Mouse (Mus musculus) stomach, embryonic 15.5 days (tissue): Measurements from ENCODE around the gene Ulk1. TPM values are rescaled to one million over a fixed set of nuclear protein-coding genes. Genes with fewer than 3 reads are reported as not detected.
"Not testable (repeated sequence)": the region's sequence is repeated elsewhere in the genome, so short reads cannot be mapped to it uniquely, and the experiment has no call there.

Experiments used
- ATAC-seq: fragments of 200-750 bp; cut with Nextera tagmentation; 2 replicates; pipeline ENCODE4 v1.8.0; 2017; ENCODE audit warnings: low read depth, moderate number of reproducible peaks, moderate TSS enrichment; ENCODE audit not compliant: insufficient read depth, low FRiP score
- H3K27ac ChIP-seq: fragments of 300-500 bp; sonication (generic); 2 replicates; pipeline ENCODE4 v1.5.1; 2015; ENCODE audit warnings: mild to moderate bottlenecking, inconsistent platforms
- H3K27me3 ChIP-seq: fragments of 300-500 bp; sonication (generic); replicated peaks from 2 replicates; pipeline ENCODE4 v1.6.1; 2015; ENCODE audit warnings: inconsistent platforms
- H3K36me3 ChIP-seq: fragments of 300-500 bp; sonication (generic); 2 replicates; pipeline ENCODE4 v1.6.1; 2015; ENCODE audit warnings: inconsistent platforms
- H3K4me1 ChIP-seq: fragments of 300-500 bp; sonication (generic); 2 replicates; pipeline ENCODE4 v1.6.1; 2015; ENCODE audit warnings: inconsistent platforms
- H3K4me2 ChIP-seq: fragments of 300-500 bp; sonication (generic); 2 replicates; pipeline ENCODE4 v1.6.1; 2015; ENCODE audit warnings: mild to moderate bottlenecking, inconsistent platforms
- H3K4me3 ChIP-seq: fragments of 300-500 bp; sonication (generic); replicated peaks from 2 replicates; pipeline ENCODE4 v1.5.1; 2015; ENCODE audit warnings: inconsistent platforms
- H3K9ac ChIP-seq: fragments of 300-500 bp; sonication (generic); 2 replicates; pipeline ENCODE4 v1.6.1; 2015; ENCODE audit warnings: inconsistent platforms
- H3K9me3 ChIP-seq: fragments of 300-500 bp; sonication (generic); 2 replicates; pipeline ENCODE4 v1.6.1; 2016; ENCODE audit warnings: inconsistent platforms
- WGBS: fragments of 180-500 bp; shearing (Covaris S2); methylation state at CpG from one replicate; pipeline ENCODE4 v1.1.7; 2015; 5-methylcytosine and 5-hydroxymethylcytosine counted together
- polyA plus RNA-seq: library from polyadenylated mRNA; unstranded; fragments of >200 nt; fragmentation: Nextera tagmentation; extraction: Ambion mirVana; gene quantifications from 2 replicates; pipeline ENCODE4 v1.2.1, GENCODE M21; 2015

Ulk1 gene
- polyA plus RNA-seq: 14.0 and 15.8 TPM in 2 replicates

DNA sequence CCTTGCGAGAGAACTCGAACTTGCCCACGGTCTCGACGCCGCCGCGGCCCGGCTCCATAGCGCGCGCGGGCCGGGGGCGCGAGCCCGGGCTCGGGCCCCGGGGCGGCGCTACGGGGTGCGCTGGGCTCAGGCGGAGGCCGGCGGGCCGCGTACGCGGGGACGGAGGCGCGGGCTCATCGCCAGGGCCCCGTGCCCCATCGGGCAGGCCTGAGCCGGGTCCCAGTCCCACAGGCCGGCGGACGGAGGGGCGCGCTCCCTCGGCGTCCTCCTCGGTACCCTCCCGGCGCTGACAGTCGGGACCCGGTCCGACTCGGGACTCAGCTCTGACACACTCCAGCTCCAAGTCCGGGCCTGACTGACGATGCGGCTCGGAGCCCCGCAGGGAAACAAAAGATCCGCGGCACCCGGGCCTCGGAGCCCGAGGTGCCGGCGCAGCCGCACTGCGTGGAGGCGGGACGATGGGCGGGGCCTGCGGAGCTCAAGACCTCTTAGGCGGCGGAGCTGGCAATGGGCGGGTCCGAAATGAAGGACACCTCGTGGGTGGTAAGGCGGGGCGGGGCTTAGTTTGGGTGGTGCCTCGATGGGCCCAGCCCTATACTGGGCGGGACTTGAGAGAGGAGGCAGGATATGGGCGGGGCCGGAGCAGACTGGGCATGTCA is at the start of gene Ulk1:
Gene Ulk1 (minus strand): TSS at position 431 of the 659 bp plus-strand sequence.
- H3K4me2 ChIP-seq: peak within 1 kb of the TSS; percentile 94
- H3K27me3 ChIP-seq: no peaks in the 10 kb centered on the region
- peak within 1 kb of the TSS; percentile 85 for H3K27ac ChIP-seq
- H3K36me3 ChIP-seq: peaks cover 5% of the 10 kb centered on the region; the same call in 1 of the 2 replicates
- H3K9ac ChIP-seq: peak within 1 kb of the TSS; percentile 98
- H3K4me1 ChIP-seq: peaks cover 25% of the 10 kb centered on the region
- H3K9me3 ChIP-seq: no peaks in the 10 kb centered on the region
- WGBS: 0% methylated on average over 75 of the region's 80 CpGs
- peak within 1 kb of the TSS; percentile 85 for H3K4me3 ChIP-seq
- ATAC-seq: peak; percentile 95

DNA sequence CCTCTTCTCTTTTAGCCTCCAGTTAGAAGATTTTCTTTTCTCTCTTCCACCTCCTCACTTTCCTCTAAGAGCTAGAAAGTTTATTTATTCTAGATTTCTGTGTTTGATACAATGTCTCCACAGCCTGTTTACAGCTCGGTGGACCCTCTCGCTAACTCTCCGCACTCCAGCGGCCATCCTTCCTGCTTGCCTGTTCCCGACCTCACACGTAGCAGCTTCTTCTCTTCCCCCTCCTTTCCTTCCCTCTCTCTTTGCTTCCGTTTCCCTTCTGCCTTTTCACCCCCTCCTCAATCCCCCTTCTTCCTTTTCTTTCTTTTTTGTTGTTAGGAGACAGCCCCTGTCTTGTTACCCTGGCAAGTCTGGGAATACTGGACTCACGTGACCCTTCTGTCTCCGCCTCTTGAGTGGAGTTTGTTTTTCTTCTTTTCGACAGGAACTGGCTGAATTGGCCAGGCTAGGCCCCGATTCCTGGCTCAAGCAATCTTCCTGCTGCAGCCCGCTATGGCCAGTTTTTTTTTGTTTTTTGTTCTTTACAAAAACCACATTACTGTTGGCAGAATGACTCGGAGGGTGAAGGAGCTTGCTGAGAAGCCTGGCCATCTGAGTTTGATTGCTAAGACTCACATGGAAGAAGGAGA is 49.2 kb upstream of the Ulk1 start:
- H3K9ac ChIP-seq: no peak overlapping the region
- H3K4me2 ChIP-seq: peak overlapping the region; percentile 39
- H3K36me3 ChIP-seq: 0 out of 2 replicates have a peak, but pooled peaks cover 12% of the 10 kb centered on the region
- H3K9me3 ChIP-seq: no peaks in the 10 kb centered on the region
- H3K4me1 ChIP-seq: 0 out of 2 replicates have a peak, but pooled peaks cover 5% of the 10 kb centered on the region
- H3K27me3 ChIP-seq: no peaks in the 10 kb centered on the region
- ATAC-seq: peak; percentile 58; the same call in 1 of the 2 replicates
- H3K27ac ChIP-seq: peak overlapping the region; percentile 87
- peak overlapping the region; percentile 22; the same call in 1 of the 2 replicates for H3K4me3 ChIP-seq
- 18% methylated on average over 13 of the region's 13 CpGs for WGBS

DNA sequence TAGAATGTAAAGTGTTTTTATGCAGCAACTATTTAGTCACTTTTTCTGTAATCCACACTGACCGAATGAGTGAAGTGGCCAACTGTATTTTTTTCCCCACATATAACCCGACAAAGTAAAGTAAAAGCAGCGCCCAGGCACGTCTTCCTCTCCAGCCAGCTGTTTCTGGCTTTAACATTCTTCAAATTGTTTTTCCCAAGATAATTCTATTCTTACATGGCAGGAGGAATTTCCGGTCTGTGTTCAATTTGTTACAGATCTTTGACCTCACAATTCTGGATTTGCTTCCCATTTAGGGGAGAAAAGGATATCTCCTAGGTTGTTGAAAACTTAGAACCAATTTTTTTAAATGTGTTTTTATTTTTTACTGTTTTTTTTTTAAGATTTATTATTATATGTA is 47.2 kb upstream of the Ulk1 start:
- Histone ChIP-seq H3K27me3 (no peaks in the 10 kb centered on the region), H3K9ac (no peak overlapping the region), H3K4me2 (no peak overlapping the region), H3K9me3 (no peaks in the 10 kb centered on the region), H3K36me3 (peaks cover 12% of the 10 kb centered on the region; the same call in 1 of the 2 replicates), H3K4me3 (no peak overlapping the region), H3K4me1 (0 out of 2 replicates have a peak, but pooled peaks cover 5% of the 10 kb centered on the region), H3K27ac (no peak overlapping the region)
- no peak for ATAC-seq
- WGBS: 53% methylated on average over 5 of the region's 5 CpGs

DNA sequence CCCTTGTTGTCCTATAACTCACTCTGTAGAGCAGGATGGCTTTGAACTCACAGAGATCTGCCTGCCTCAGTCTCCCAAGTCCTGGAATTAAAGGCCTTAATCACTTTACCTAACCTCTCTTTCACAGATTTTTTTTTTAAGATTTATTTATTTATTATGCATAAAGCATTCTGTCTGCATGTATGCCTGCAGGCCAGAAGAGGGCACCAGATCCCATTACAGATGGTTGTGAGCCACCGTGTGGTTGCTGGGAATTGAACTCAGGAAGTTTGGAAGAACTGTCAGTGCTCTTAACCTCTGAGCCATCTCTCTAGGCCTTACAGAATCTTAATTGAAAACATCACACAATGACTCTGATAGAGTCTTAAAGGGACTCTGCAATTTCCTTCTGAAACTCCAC is 43.1 kb upstream of the Ulk1 start:
- Histone ChIP-seq H3K9me3 (no peaks in the 10 kb centered on the region), H3K27ac (no peak overlapping the region), H3K36me3 (peaks cover 6% of the 10 kb centered on the region), H3K27me3 (no peaks in the 10 kb centered on the region), H3K4me2 (no peak overlapping the region), H3K4me3 (no peak overlapping the region), H3K9ac (no peak overlapping the region), H3K4me1 (no peaks in the 10 kb centered on the region)
- WGBS: 79% methylated on average over 1 of the region's 1 CpGs
- ATAC-seq: no peak

DNA sequence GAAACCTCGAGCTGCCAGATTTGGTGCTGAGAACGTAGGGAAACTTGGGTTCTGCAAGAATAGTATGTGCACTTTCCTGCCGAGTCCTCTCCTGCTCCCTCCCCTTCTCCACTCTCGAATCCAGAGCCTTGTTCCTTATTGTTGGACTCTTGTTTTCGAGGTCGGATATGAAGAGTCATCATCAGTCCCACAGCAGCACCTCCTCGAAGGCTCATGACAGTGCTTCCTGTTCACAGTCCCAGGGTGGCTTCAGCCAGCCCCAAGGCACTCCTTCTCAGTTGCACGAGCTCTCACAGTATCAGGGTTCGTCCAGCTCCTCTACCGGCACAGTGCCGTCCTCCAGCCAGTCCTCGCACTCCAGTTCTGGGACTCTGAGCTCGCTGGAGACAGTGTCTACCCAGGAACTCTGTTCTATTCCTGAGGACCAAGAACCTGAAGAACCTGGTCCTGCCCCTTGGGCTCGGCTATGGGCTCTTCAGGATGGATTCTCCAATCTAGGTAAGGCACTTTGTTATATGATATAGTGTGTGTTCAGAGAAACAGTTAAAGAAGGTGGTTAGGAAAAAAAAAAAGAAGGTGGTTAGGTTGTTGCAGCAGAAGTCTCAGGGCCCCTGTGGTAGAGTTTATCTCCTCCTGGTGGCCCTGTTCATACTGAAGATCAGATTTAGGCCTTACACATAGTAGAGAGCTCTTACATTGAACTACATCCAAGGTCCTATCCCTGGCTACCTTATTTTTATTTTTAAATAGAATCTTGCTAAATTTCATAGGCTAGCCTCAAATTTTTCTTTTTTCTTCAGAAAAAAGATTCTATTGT is 31.4 kb upstream of the Ulk1 start:
- no peak overlapping the region for H3K9ac ChIP-seq
- no peaks in the 10 kb centered on the region for H3K27me3 ChIP-seq
- H3K27ac ChIP-seq: no peak overlapping the region
- no peak for ATAC-seq
- peaks cover 19% of the 10 kb centered on the region for H3K36me3 ChIP-seq
- peaks cover 13% of the 10 kb centered on the region for H3K4me1 ChIP-seq
- 84% methylated on average over 14 of the region's 14 CpGs for WGBS
- H3K4me3 ChIP-seq: peak overlapping the region; percentile 89; the same call in 1 of the 2 replicates
- no peaks in the 10 kb centered on the region for H3K9me3 ChIP-seq
- H3K4me2 ChIP-seq: 0 out of 2 replicates have a peak overlapping the region, but pooled peaks have one; percentile 73

DNA sequence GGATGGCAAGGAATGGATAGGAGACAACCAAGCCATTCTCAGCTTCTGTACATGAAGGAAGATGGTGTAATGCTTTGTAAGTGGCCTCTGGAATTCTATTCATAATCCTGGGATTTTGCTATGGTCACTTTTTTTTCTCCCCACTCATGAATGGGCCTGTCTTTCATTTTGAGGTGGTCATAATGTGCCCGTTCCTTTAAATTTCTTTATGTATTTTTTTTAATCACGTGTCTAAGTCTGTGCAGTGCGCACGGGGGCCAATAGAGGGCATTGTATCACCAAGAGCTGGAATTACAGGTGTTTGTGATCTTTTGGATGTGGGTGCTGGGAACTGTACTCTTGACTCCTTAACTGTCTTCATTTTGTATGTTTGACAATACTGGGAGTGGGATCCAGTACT is 30.6 kb upstream of the Ulk1 start:
- peak overlapping the region; percentile 73 for H3K4me2 ChIP-seq
- H3K27ac ChIP-seq: peak overlapping the region; percentile 90
- peaks cover 12% of the 10 kb centered on the region; the same call in 1 of the 2 replicates for H3K36me3 ChIP-seq
- no peaks in the 10 kb centered on the region for H3K9me3 ChIP-seq
- no peak for ATAC-seq
- no peaks in the 10 kb centered on the region for H3K27me3 ChIP-seq
- peak overlapping the region; percentile 89 for H3K4me3 ChIP-seq
- H3K4me1 ChIP-seq: peaks cover 14% of the 10 kb centered on the region
- H3K9ac ChIP-seq: peak overlapping the region; percentile 45
- 7% methylated on average over 4 of the region's 4 CpGs for WGBS

DNA sequence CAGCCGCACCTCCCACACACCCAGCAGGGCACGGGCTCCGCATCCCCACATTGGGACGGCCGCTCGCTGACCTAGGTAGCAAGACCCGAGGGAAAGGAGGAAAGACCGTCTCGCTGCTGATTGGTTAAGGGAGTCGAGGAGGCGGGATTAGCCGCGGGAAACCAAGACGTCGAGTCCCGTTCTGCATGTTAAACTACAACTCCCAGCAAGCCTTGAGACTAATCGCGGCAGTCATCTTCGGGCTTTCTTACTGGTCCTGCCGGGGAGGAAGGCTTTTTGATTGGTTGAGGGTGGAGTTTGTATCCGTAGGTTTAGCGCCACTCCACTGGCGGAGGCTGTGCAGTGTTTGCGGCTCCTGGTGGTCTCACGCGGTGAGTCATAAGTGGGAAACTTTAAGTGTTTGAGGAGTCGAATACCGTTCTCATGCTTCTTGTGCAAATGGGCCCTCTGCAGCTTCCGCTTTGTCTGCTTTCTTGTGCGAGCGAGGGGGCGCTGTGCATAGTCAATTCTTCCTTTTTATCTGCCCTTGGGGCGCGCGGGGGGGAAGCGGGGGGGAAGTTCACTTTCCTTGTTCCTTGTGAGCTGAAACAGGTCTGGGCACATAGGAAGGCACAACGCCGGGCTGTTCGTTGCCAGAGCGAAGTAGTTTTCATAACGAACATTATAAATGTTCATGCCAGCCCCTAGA is 29.9 kb upstream of the Ulk1 start, which contains the start of the genes Hscb and Chek2:
Gene Hscb (minus strand): TSS at position 100 of the 688 bp plus-strand sequence.
Gene Chek2 (plus strand): TSS at position 302 of the 688 bp plus-strand sequence.
- Histone ChIP-seq H3K36me3 (peaks cover 8% of the 10 kb centered on the region; the same call in 1 of the 2 replicates), H3K9ac (peak within 1 kb of the TSS; percentile 77), H3K4me2 (peak within 1 kb of the TSS; percentile 87), H3K27me3 (no peaks in the 10 kb centered on the region), H3K9me3 (no peaks in the 10 kb centered on the region), H3K4me3 (peak within 1 kb of the TSS; percentile 89), H3K4me1 (peaks cover 14% of the 10 kb centered on the region), H3K27ac (peak within 1 kb of the TSS; percentile 90)
- WGBS: under 1% methylated on average over 41 of the region's 41 CpGs
- ATAC-seq: peak; percentile 96

DNA sequence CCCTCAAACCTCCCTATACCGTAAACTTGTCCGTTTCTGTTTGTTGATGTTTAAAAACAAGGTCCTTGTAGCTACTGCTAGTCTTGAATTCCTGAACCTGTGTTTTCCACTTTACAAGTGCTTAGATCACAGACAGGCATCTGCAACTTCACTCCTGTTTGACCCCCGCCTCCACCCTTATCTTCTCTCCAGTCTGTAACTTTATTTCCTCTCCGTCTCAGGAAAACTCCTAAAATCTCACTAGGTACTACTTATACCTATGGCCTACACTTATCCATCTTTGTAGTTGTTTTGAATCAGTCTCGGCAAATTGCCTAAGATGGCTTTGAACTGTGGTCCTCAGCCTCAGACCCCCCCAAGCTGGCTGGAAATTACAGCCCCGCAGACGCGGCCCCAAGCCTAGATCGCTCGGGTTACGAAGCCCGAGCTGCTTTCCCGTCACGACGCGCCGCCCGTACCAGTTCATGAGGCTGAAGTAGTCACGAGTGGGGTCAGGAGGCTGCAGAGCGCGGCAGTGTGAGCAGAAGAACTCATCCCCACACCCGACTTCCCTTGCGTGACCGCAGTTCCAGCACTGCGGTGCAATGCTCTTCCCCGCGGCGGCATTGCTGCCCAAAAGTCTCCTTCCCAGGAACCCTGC is 29.3 kb upstream of the Ulk1 start:
- H3K36me3 ChIP-seq: 0 out of 2 replicates have a peak, but pooled peaks cover 6% of the 10 kb centered on the region
- no peak; the same call in 1 of the 2 replicates for ATAC-seq
- WGBS: 5% methylated on average over 28 of the region's 28 CpGs
- H3K4me1 ChIP-seq: peaks cover 14% of the 10 kb centered on the region
- peak overlapping the region; percentile 87 for H3K4me2 ChIP-seq
- H3K9me3 ChIP-seq: no peaks in the 10 kb centered on the region
- peak overlapping the region; percentile 77 for H3K9ac ChIP-seq
- peak overlapping the region; percentile 89 for H3K4me3 ChIP-seq
- no peaks in the 10 kb centered on the region for H3K27me3 ChIP-seq
- peak overlapping the region; percentile 83 for H3K27ac ChIP-seq

DNA sequence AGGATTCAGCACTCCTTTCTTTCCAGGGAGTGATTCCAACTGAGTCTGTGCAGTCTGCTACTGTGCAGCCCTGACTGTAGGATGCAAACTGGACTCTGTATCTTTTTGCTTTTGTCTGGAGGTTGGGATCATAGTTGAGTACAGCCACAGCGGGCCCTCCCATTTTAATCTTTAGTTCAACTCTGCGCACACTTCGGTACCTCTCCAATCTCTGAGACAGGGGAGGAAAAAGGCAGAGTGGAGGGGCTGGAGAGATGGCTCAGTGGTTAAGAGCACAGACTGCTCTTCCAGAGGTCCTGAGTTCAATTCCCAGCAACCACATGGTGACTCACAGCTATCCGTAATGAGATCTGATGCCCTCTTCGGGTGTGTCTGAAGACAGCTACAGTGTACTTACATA is 28.1 kb upstream of the Ulk1 start:
- not testable (repeated sequence) for H3K4me2 ChIP-seq, H3K9ac ChIP-seq, H3K27me3 ChIP-seq, H3K27ac ChIP-seq, H3K4me3 ChIP-seq, H3K9me3 ChIP-seq, H3K36me3 ChIP-seq, ATAC-seq
- WGBS: 81% methylated on average over 5 of the region's 5 CpGs
- H3K4me1 ChIP-seq: peaks cover 14% of the 10 kb centered on the region

DNA sequence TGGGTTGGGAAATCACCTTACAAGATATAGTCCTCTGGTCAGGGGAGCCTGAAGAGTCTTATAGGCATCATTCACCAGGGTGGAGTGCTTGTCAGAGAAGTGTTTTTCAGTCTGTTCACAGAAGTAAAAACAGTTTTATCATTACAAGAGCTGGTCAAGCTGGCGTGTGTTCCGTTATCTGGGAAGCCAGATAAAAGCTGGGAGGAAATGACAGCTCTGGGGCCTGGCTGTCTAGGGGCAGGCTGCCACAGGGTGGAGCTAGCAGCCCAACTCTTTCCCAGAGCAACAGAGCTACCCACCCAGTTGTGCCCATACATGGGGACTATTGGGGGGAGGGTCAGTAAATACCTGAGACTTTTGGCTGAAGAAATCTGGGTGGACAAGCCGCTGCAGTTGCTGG is 26.1 kb upstream of the Ulk1 start:
- no peak overlapping the region for H3K4me3 ChIP-seq
- H3K27me3 ChIP-seq: no peaks in the 10 kb centered on the region
- H3K36me3 ChIP-seq: no peaks in the 10 kb centered on the region
- H3K9me3 ChIP-seq: no peaks in the 10 kb centered on the region
- H3K4me2 ChIP-seq: no peak overlapping the region
- WGBS: 23% methylated on average over 3 of the region's 3 CpGs
- ATAC-seq: peak; percentile 56; the same call in 1 of the 2 replicates
- peaks cover 14% of the 10 kb centered on the region for H3K4me1 ChIP-seq
- no peak overlapping the region for H3K9ac ChIP-seq
- no peak overlapping the region for H3K27ac ChIP-seq
